Mouse (Mus musculus) lung, postnatal 0 days (tissue): ENCODE results near the gene Klhl40.

Source experiments
- CTCF ChIP-seq: IDR thresholded peaks from 2 replicates; pipeline ENCODE4 v1.5.1; 2016; ENCODE audit warnings: antibody characterized with exemption, mild to moderate bottlenecking
- EP300 ChIP-seq: IDR thresholded peaks from 2 replicates; pipeline ENCODE4 v1.6.1; 2016; ENCODE audit warnings: antibody characterized with exemption, mild to moderate bottlenecking, control low read depth

GRCm38 (mm10) chr9:121778066-121778624, 738 bp downstream of the Klhl40 start:
- peak; percentile 12; the same call in 1 of the 2 replicates for TF ChIP-seq CTCF
- no peak for TF ChIP-seq EP300
